Mouse (Mus musculus): Measurements from ENCODE around the gene Hip1r. TPM values are rescaled to one million over a fixed set of nuclear protein-coding genes. Genes with fewer than 3 reads are reported as not detected.

Gene Hip1r
- 18.3 and 22.6 TPM in 2 replicates for polyA plus RNA-seq (2015; fragmentation: Nextera tagmentation; extraction: Ambion mirVana)

DNA sequence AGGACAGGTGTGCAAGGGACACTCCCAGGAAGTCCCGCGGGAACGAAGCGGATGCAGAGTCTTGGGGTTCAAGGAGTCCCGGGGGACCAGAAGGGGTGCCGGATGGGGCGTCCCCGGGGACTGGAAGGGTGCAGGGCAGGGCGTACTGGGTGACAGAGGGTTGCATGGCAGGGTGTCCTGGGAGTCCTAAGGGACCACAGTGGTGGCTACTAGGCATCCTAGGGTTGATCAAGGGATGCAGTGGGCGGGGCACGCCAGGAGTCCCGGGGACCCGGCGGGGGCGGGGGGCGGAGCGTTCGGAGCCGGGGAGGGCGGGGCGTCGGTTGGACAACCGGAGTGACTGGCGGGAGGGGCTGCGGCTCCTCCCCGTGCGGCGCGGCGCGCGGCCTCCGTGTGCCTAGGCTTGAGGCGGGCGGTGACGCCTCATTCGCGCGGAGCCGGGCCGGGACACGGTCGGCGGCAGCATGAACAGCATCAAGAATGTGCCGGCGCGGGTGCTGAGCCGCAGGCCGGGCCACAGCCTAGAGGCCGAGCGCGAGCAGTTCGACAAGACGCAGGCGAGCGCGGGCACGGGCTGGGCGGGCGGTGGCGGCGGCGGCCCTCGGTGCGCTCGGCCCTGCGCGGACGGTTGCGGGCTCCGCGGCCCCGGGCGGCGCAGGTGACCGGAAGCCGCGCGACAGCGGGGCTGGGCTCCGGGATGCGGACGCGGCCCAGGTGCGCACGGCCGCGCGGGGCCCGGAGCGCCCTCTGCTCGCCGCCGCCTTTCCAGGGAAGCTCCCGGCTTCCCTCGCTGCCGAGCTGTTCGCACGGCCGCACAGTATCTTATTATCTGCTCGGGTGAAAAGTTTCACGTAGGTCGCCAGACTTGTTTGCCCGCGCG, at the start of gene Hip1r:
TSS of gene Hip1r (plus strand) at position 330 of the 880 bp plus-strand sequence.
- H3K36me3 ChIP-seq (ENCODE audit: control insufficient read depth, insufficient read depth): no peaks in the 10 kb centered on the region
- H3K27ac ChIP-seq (ENCODE audit: low read depth, low read length): peak within 1 kb of the TSS; percentile 90
- peak within 1 kb of the TSS; percentile 75 for H3K4me2 ChIP-seq (replicated peaks; ENCODE audit: low read depth)
- peak within 1 kb of the TSS; percentile 70 for H3K9ac ChIP-seq (ENCODE audit: low read depth, low read length)
- peak; percentile 65 for ATAC-seq
- H3K9me3 ChIP-seq (ENCODE audit: control insufficient read depth): no peaks in the 10 kb centered on the region
- under 1% methylated on average over 87 of the region's 106 CpGs for WGBS
- TF ChIP-seq CTCF (IDR thresholded peaks at IDR 0.05; ENCODE audit: low read depth): no peak
- no peaks in the 10 kb centered on the region for H3K27me3 ChIP-seq (replicated peaks; ENCODE audit: control insufficient read depth, insufficient read depth, low read length)
- peak within 1 kb of the TSS; percentile 50 for H3K4me3 ChIP-seq (ENCODE audit: low read depth, low read length)
- H3K4me1 ChIP-seq (replicated peaks; ENCODE audit: control insufficient read depth, insufficient read depth, low read length): 0 out of 2 replicates have a peak, but pooled peaks cover 10% of the 10 kb centered on the region

DNA sequence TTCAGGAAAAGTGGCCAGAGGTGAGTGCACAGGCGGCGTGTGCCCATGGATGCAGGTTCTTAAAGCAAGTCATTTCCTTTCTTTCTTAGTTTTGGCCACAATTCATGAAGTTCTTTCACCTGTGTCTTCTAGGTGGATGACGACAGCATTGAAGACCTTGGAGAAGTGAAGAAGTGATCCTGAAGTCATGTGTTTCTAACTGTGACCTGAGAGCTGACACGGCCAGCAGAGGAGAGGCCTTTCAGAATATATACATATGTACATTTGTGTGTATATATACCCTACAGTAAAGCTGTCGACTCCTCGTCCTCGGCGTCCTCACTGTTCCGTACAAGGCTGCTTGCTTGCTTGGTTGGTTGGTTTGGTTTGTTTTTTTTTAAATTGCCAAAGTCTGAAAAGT, 46.3 kb upstream of the Hip1r start, which contains the start of gene Gm43518:
TSS of gene Gm43518 (plus strand) at position 301 of the 400 bp plus-strand sequence.
- Histone ChIP-seq H3K4me1 (replicated peaks; ENCODE audit: control insufficient read depth, insufficient read depth, low read length) (peaks cover 3% of the 10 kb centered on the region; the same call in 1 of the 2 replicates), H3K27me3 (replicated peaks; ENCODE audit: control insufficient read depth, insufficient read depth, low read length) (no peaks in the 10 kb centered on the region), H3K9ac (ENCODE audit: low read depth, low read length) (no peak within 1 kb of the TSS), H3K27ac (ENCODE audit: low read depth, low read length) (no peak within 1 kb of the TSS), H3K4me3 (ENCODE audit: low read depth, low read length) (no peak within 1 kb of the TSS), H3K36me3 (ENCODE audit: control insufficient read depth, insufficient read depth) (peaks cover 56% of the 10 kb centered on the region), H3K9me3 (ENCODE audit: control insufficient read depth) (no peaks in the 10 kb centered on the region), H3K4me2 (replicated peaks; ENCODE audit: low read depth) (no peak within 1 kb of the TSS)
- ATAC-seq: no peak
- WGBS: 92% methylated on average over 9 of the region's 9 CpGs
- TF ChIP-seq CTCF (IDR thresholded peaks at IDR 0.05; ENCODE audit: low read depth): no peak

DNA sequence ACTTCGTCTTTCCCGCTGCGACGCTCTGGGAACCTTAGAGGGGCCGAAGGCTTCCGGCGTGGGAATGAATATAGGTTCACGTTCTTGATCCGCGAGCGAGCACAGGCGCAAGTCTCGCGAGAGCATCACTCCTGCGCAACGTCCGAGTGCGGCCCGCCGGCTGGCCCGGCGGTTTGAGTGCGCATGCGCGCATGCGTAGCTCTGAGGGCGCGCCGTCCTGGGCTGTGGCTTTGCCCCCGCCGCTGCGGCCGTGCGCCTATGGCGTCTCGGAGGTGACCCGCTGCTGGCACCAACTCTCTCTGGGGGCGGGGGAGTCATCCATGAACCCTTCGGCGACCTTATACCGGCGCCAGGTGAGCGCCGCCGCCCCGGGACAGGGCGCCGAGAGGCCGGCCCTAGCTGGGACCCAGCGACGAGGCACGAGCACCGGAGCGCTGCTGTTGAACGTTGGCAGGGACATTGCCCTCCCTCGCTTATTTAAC, 42.9 kb upstream of the Hip1r start, which contains the start of gene Ccdc62:
TSS of gene Ccdc62 (plus strand) at position 172 of the 482 bp plus-strand sequence.
- no peak for TF ChIP-seq CTCF (IDR thresholded peaks at IDR 0.05; ENCODE audit: low read depth)
- peak; percentile 96 for ATAC-seq
- Histone ChIP-seq H3K9me3 (ENCODE audit: control insufficient read depth) (no peaks in the 10 kb centered on the region), H3K9ac (ENCODE audit: low read depth, low read length) (peak within 1 kb of the TSS; percentile 86), H3K4me2 (replicated peaks; ENCODE audit: low read depth) (peak within 1 kb of the TSS; percentile 73), H3K27me3 (replicated peaks; ENCODE audit: control insufficient read depth, insufficient read depth, low read length) (no peaks in the 10 kb centered on the region), H3K36me3 (ENCODE audit: control insufficient read depth, insufficient read depth) (peaks cover 27% of the 10 kb centered on the region), H3K27ac (ENCODE audit: low read depth, low read length) (peak within 1 kb of the TSS; percentile 90), H3K4me3 (ENCODE audit: low read depth, low read length) (peak within 1 kb of the TSS; percentile 65), H3K4me1 (replicated peaks; ENCODE audit: control insufficient read depth, insufficient read depth, low read length) (peaks cover 3% of the 10 kb centered on the region; the same call in 1 of the 2 replicates)
- under 1% methylated on average over 56 of the region's 56 CpGs for WGBS

DNA sequence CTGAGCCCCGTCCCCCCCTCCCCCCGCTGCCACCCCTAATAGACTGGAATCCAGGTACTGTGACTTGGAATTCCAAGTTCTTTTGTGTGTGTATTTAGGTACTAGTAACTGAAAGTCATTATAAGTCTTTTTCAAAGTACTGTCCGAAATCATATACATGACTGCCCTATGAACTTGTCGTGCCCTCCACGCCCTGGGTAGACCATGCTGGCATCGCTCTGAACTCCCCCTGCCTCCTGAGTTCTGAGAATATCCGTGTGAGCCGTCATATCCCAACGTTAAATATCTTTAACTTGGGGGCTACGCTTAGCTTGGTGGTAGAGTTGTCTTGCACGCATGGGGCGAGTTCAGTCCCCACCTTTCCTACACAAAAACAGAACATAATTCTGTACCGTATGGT, 42.3 kb upstream of the Hip1r start:
- Histone ChIP-seq H3K9ac (ENCODE audit: low read depth, low read length) (peak overlapping the region; percentile 86), H3K36me3 (ENCODE audit: control insufficient read depth, insufficient read depth) (peaks cover 22% of the 10 kb centered on the region), H3K9me3 (ENCODE audit: control insufficient read depth) (no peaks in the 10 kb centered on the region), H3K27ac (ENCODE audit: low read depth, low read length) (peak overlapping the region; percentile 90), H3K4me2 (replicated peaks; ENCODE audit: low read depth) (peak overlapping the region; percentile 73), H3K27me3 (replicated peaks; ENCODE audit: control insufficient read depth, insufficient read depth, low read length) (no peaks in the 10 kb centered on the region), H3K4me1 (replicated peaks; ENCODE audit: control insufficient read depth, insufficient read depth, low read length) (peaks cover 3% of the 10 kb centered on the region; the same call in 1 of the 2 replicates), H3K4me3 (ENCODE audit: low read depth, low read length) (peak overlapping the region; percentile 65)
- no peak for ATAC-seq
- no peak for TF ChIP-seq CTCF (IDR thresholded peaks at IDR 0.05; ENCODE audit: low read depth)
- WGBS: 41% methylated on average over 13 of the region's 13 CpGs

DNA sequence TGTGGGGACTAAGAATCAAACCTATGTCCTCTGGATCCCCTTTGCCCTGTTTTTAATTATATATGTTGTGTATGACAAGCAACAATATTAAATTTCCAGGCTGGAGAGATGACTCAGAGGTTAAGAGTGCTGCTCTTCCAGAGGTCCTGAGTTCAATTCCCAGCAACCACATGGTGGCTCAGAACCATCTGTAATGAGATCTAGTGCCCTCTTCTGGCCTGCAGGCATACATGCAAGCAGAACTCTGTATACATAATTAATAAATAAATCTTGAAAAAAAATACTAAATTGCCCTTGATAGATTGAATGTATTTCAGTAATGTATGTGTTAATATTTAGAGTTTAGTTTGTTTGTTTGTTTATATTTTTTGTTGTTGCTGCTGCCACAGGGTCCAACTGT, 40.5 kb upstream of the Hip1r start:
- peak; percentile 40; the same call in 1 of the 2 replicates for TF ChIP-seq CTCF (IDR thresholded peaks at IDR 0.05; ENCODE audit: low read depth)
- no peak for ATAC-seq
- Histone ChIP-seq H3K9me3 (ENCODE audit: control insufficient read depth) (no peaks in the 10 kb centered on the region), H3K27ac (ENCODE audit: low read depth, low read length) (no peak overlapping the region), H3K4me3 (ENCODE audit: low read depth, low read length) (no peak overlapping the region), H3K4me2 (replicated peaks; ENCODE audit: low read depth) (no peak overlapping the region), H3K27me3 (replicated peaks; ENCODE audit: control insufficient read depth, insufficient read depth, low read length) (no peaks in the 10 kb centered on the region), H3K9ac (ENCODE audit: low read depth, low read length) (no peak overlapping the region), H3K4me1 (replicated peaks; ENCODE audit: control insufficient read depth, insufficient read depth, low read length) (peaks cover 3% of the 10 kb centered on the region; the same call in 1 of the 2 replicates), H3K36me3 (ENCODE audit: control insufficient read depth, insufficient read depth) (peaks cover 6% of the 10 kb centered on the region; the same call in 1 of the 2 replicates)

DNA sequence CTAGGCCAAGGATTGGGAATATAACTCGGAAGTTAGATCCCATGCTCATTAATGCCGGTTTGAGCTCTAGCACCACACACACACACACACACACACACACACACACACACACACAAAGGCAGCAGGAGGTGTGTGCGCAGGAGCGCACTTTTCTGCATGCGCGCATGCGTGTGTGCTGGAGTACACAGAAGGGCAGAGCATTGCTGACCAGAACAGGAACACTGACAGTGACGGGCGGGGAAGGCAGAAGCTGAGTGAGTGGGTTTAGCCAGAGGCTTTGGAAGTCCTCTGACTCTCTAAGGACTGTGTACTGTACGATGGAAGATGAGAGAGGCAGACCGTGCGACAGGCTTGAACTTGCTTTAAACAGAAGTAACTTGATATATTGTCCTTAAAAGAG, 39.9 kb upstream of the Hip1r start:
- H3K9ac ChIP-seq (ENCODE audit: low read depth, low read length): no peak overlapping the region
- H3K9me3 ChIP-seq (ENCODE audit: control insufficient read depth): no peaks in the 10 kb centered on the region
- TF ChIP-seq CTCF (IDR thresholded peaks at IDR 0.05; ENCODE audit: low read depth): no peak
- WGBS: 92% methylated on average over 12 of the region's 12 CpGs
- no peak overlapping the region for H3K4me3 ChIP-seq (ENCODE audit: low read depth, low read length)
- H3K4me1 ChIP-seq (replicated peaks; ENCODE audit: control insufficient read depth, insufficient read depth, low read length): peaks cover 3% of the 10 kb centered on the region; the same call in 1 of the 2 replicates
- no peak overlapping the region for H3K27ac ChIP-seq (ENCODE audit: low read depth, low read length)
- H3K4me2 ChIP-seq (replicated peaks; ENCODE audit: low read depth): no peak overlapping the region
- H3K27me3 ChIP-seq (replicated peaks; ENCODE audit: control insufficient read depth, insufficient read depth, low read length): no peaks in the 10 kb centered on the region
- ATAC-seq: no peak
- H3K36me3 ChIP-seq (ENCODE audit: control insufficient read depth, insufficient read depth): no peaks in the 10 kb centered on the region; the same call in 1 of the 2 replicates

Measured in intestine, postnatal 0 days (tissue).